Mouse (Mus musculus): Measurements from ENCODE around the gene Erc2. TPM values are rescaled to one million over a fixed set of nuclear protein-coding genes. Genes with fewer than 3 reads are reported as not detected.

Erc2 gene
- polyA plus RNA-seq, 1 experiment: 0.53 TPM

- H3K36me3 ChIP-seq (ENCODE audit: control insufficient read depth, insufficient read depth): no peaks in the 10 kb centered on the region
- TF ChIP-seq POLR2AphosphoS2 (IDR thresholded peaks at IDR 0.05; ENCODE audit: insufficient read length, low read depth) (no peak), POLR2A (IDR thresholded peaks at IDR 0.05; ENCODE audit: insufficient read length, low read depth) (no peak), MAX (IDR thresholded peaks at IDR 0.05; ENCODE audit: low read depth) (no peak), MYOD1 (IDR thresholded peaks at IDR 0.05; ENCODE audit: control insufficient read depth in 1 of 3, insufficient read length in 2 of 3, low read depth in 2 of 3) (no peak), MYOG (IDR thresholded peaks at IDR 0.05; ENCODE audit: control insufficient read depth in 1 of 3, insufficient read depth in 1 of 3, insufficient read length in 2 of 3, low read depth in 2 of 3) (no peak), TCF12 (IDR thresholded peaks at IDR 0.05; ENCODE audit: insufficient read depth, poor library complexity, severe bottlenecking) (no peak)
- no peak overlapping the region for H3ac ChIP-seq (ENCODE audit: control insufficient read depth, insufficient read length)
These were observed 581.6 kb downstream of the Erc2 start for GRCm38 (mm10) chr14:28203874-28204273.

GRCm38 (mm10) chr14:28206303-28206702, 584.1 kb downstream of the Erc2 start:
- TF ChIP-seq POLR2A (IDR thresholded peaks at IDR 0.05; ENCODE audit: insufficient read length, low read depth) (no peak), CEBPB (IDR thresholded peaks at IDR 0.05; ENCODE audit: insufficient read depth, poor library complexity, severe bottlenecking) (peak; percentile 96)
- no peaks in the 10 kb centered on the region for H3K27me3 ChIP-seq (ENCODE audit: control insufficient read depth, insufficient read depth, insufficient read length)
- no peak overlapping the region for H3K4me3 ChIP-seq
- no peak overlapping the region for H3ac ChIP-seq (ENCODE audit: control insufficient read depth, insufficient read length)
- no peak overlapping the region for H3K4me2 ChIP-seq (ENCODE audit: low read depth)
- no peaks in the 10 kb centered on the region for H3K36me3 ChIP-seq (ENCODE audit: control insufficient read depth, insufficient read depth)
- H3K79me2 ChIP-seq (ENCODE audit: control insufficient read depth, insufficient read depth): no peaks in the 10 kb centered on the region

More at GRCm38 (mm10) chr14:28203874-28204273, 581.6 kb downstream of the Erc2 start:
- no peaks in the 10 kb centered on the region for H3K79me2 ChIP-seq (ENCODE audit: control insufficient read depth, insufficient read depth)
- H3K27me3 ChIP-seq (ENCODE audit: control insufficient read depth, insufficient read depth, insufficient read length): no peaks in the 10 kb centered on the region
- H3K4me2 ChIP-seq (ENCODE audit: low read depth): no peak overlapping the region
- no peak overlapping the region for H3K4me3 ChIP-seq

GRCm38 (mm10) chr14:28225550-28225949, 603.3 kb downstream of the Erc2 start:
- Histone ChIP-seq H3K4me3 (no peak overlapping the region), H3ac (ENCODE audit: control insufficient read depth, insufficient read length) (no peak overlapping the region), H3K36me3 (ENCODE audit: control insufficient read depth, insufficient read depth) (no peaks in the 10 kb centered on the region), H3K4me2 (ENCODE audit: low read depth) (no peak overlapping the region), H3K79me2 (ENCODE audit: control insufficient read depth, insufficient read depth) (no peaks in the 10 kb centered on the region), H3K27me3 (ENCODE audit: control insufficient read depth, insufficient read depth, insufficient read length) (no peaks in the 10 kb centered on the region)
- TF ChIP-seq MAX (IDR thresholded peaks at IDR 0.05; ENCODE audit: low read depth) (no peak), SRF (IDR thresholded peaks at IDR 0.05; ENCODE audit: control insufficient read depth, insufficient read length, low read depth) (no peak), MYOD1 (IDR thresholded peaks at IDR 0.05; ENCODE audit: control insufficient read depth in 1 of 3, insufficient read length in 2 of 3, low read depth in 2 of 3) (no peak), MYOG (IDR thresholded peaks at IDR 0.05; ENCODE audit: control insufficient read depth in 1 of 3, insufficient read depth in 1 of 3, insufficient read length in 2 of 3, low read depth in 2 of 3) (no peak), POLR2AphosphoS2 (IDR thresholded peaks at IDR 0.05; ENCODE audit: insufficient read length, low read depth) (no peak), TCF3 (IDR thresholded peaks at IDR 0.05; ENCODE audit: insufficient read length, low read depth) (no peak), CEBPB (IDR thresholded peaks at IDR 0.05; ENCODE audit: insufficient read depth, poor library complexity, severe bottlenecking) (no peak), REST (IDR thresholded peaks at IDR 0.05; ENCODE audit: insufficient read depth, insufficient read length) (no peak), E2F4 (IDR thresholded peaks at IDR 0.05; ENCODE audit: insufficient read depth) (no peak), POLR2A (IDR thresholded peaks at IDR 0.05; ENCODE audit: insufficient read length, low read depth) (no peak), USF1 (IDR thresholded peaks at IDR 0.05; ENCODE audit: low read depth) (no peak), TCF12 (IDR thresholded peaks at IDR 0.05; ENCODE audit: insufficient read depth, poor library complexity, severe bottlenecking) (no peak)

- TF ChIP-seq POLR2AphosphoS2 (IDR thresholded peaks at IDR 0.05; ENCODE audit: insufficient read length, low read depth): no peak
- TF ChIP-seq SRF (IDR thresholded peaks at IDR 0.05; ENCODE audit: control insufficient read depth, insufficient read length, low read depth): no peak
- no peak for TF ChIP-seq TCF12 (IDR thresholded peaks at IDR 0.05; ENCODE audit: insufficient read depth, poor library complexity, severe bottlenecking)
- no peak for TF ChIP-seq CEBPB (IDR thresholded peaks at IDR 0.05; ENCODE audit: insufficient read depth, poor library complexity, severe bottlenecking)
- no peak for TF ChIP-seq POLR2A (IDR thresholded peaks at IDR 0.05; ENCODE audit: insufficient read length, low read depth)
- no peak for TF ChIP-seq TCF3 (IDR thresholded peaks at IDR 0.05; ENCODE audit: insufficient read length, low read depth)
- TF ChIP-seq REST (IDR thresholded peaks at IDR 0.05; ENCODE audit: insufficient read depth, insufficient read length): no peak
- no peak for TF ChIP-seq MYOD1 (IDR thresholded peaks at IDR 0.05; ENCODE audit: control insufficient read depth in 1 of 3, insufficient read length in 2 of 3, low read depth in 2 of 3)
- TF ChIP-seq MAX (IDR thresholded peaks at IDR 0.05; ENCODE audit: low read depth): no peak
- TF ChIP-seq E2F4 (IDR thresholded peaks at IDR 0.05; ENCODE audit: insufficient read depth): no peak
- no peak for TF ChIP-seq MYOG (IDR thresholded peaks at IDR 0.05; ENCODE audit: control insufficient read depth in 1 of 3, insufficient read depth in 1 of 3, insufficient read length in 2 of 3, low read depth in 2 of 3)
- no peak for TF ChIP-seq USF1 (IDR thresholded peaks at IDR 0.05; ENCODE audit: low read depth)
- Histone ChIP-seq H3K4me3 (no peak overlapping the region), H3K27me3 (ENCODE audit: control insufficient read depth, insufficient read depth, insufficient read length) (no peaks in the 10 kb centered on the region), H3K4me2 (ENCODE audit: low read depth) (no peak overlapping the region), H3K79me2 (ENCODE audit: control insufficient read depth, insufficient read depth) (no peaks in the 10 kb centered on the region), H3ac (ENCODE audit: control insufficient read depth, insufficient read length) (no peak overlapping the region), H3K36me3 (ENCODE audit: control insufficient read depth, insufficient read depth) (no peaks in the 10 kb centered on the region)
These were observed 608.3 kb downstream of the Erc2 start for GRCm38 (mm10) chr14:28230563-28230962.

GRCm38 (mm10) chr14:28231241-28231640, 609.0 kb downstream of the Erc2 start:
- H3K4me2 ChIP-seq (ENCODE audit: low read depth): no peak overlapping the region
- H3ac ChIP-seq (ENCODE audit: control insufficient read depth, insufficient read length): no peak overlapping the region
- H3K27me3 ChIP-seq (ENCODE audit: control insufficient read depth, insufficient read depth, insufficient read length): no peaks in the 10 kb centered on the region
- TF ChIP-seq REST (IDR thresholded peaks at IDR 0.05; ENCODE audit: insufficient read depth, insufficient read length): no peak
- no peaks in the 10 kb centered on the region for H3K79me2 ChIP-seq (ENCODE audit: control insufficient read depth, insufficient read depth)
- no peak overlapping the region for H3K4me3 ChIP-seq
- no peaks in the 10 kb centered on the region for H3K36me3 ChIP-seq (ENCODE audit: control insufficient read depth, insufficient read depth)
